Mouse (Mus musculus): ENCODE results near the gene Kcnj8. TPM values are rescaled to one million over a fixed set of nuclear protein-coding genes. Genes with fewer than 3 reads are reported as not detected.
A peak's percentile ranks its signal among the peaks of the same experiment; 100 is the strongest.

The Kcnj8 gene
- 0.70 and 2.4 TPM in 2 replicates for polyA plus RNA-seq (2016; fragmentation: Nextera tagmentation; extraction: Ambion mirVana)

DNA sequence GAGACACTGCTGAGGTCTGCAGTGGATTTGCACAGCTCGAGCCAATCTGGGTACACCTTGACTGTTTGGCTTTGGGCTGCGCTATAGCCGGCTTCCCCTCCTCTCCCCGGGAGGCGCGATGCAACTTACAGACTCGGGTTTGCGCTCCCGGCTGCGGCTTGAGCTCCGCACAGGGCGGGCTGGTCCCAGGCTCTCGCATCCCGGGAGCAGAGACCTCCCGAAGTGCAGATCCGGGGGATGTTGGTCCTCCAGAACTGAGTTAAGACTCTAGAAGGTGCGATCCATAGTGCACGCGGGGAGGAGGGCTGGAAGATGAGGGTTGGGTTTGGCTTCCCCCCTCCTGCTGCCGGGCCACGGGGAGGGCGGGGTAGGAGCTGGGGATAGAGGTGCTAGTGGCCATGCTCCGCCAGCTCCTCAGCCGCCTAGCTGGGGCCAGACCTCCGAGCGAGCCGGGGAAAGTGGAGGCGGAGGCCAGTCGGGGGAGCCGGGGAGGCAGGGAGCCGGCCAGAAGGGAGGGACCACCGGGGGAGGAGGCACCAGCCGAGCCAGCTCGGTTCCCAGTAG lies at the start of gene Kcnj8:
Gene Kcnj8 (minus strand): TSS at position 560 of the 564 bp plus-strand sequence.
- Histone ChIP-seq H3K27me3 (ENCODE audit: insufficient read depth, poor library complexity, severe bottlenecking) (peaks cover 71% of the 10 kb centered on the region), H3K4me3 (peak within 1 kb of the TSS; percentile 57), H3K27ac (peak within 1 kb of the TSS; percentile 62; the same call in 1 of the 2 replicates), H3K36me3 (no peaks in the 10 kb centered on the region), H3K9me3 (no peaks in the 10 kb centered on the region), H3K4me1 (replicated peaks) (peaks cover 20% of the 10 kb centered on the region)
- DNase-seq (ENCODE audit: low spot score): peak; percentile 77
- 1% methylated on average over 34 of the region's 34 CpGs for WGBS

DNA sequence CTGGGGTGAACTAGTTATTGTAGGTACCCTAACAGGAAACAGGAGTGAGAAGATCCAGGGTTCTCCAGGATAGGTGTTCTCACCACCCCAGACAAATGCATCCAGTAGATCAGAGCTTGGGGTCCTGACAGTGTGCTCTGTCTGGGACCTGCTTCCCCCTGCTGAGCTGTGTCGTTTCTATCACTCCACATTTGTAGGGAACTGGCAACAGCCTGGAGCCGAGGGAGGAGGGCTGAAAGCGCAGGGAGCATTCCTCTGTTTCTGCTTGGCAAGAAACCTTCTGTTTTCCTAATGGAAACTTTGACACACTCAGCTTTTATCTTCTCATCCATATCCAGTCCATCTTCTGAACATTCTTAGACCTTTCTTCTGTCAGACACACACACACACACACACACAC lies 45.2 kb upstream of the Kcnj8 start:
- no peaks in the 10 kb centered on the region for H3K4me1 ChIP-seq (replicated peaks)
- H3K36me3 ChIP-seq: no peaks in the 10 kb centered on the region
- DNase-seq (ENCODE audit: low spot score): no peak
- no peak overlapping the region for H3K27ac ChIP-seq
- H3K27me3 ChIP-seq (ENCODE audit: insufficient read depth, poor library complexity, severe bottlenecking): no peaks in the 10 kb centered on the region
- 38% methylated on average over 3 of the region's 3 CpGs for WGBS
- H3K9me3 ChIP-seq: no peaks in the 10 kb centered on the region
- no peak overlapping the region for H3K4me3 ChIP-seq

DNA sequence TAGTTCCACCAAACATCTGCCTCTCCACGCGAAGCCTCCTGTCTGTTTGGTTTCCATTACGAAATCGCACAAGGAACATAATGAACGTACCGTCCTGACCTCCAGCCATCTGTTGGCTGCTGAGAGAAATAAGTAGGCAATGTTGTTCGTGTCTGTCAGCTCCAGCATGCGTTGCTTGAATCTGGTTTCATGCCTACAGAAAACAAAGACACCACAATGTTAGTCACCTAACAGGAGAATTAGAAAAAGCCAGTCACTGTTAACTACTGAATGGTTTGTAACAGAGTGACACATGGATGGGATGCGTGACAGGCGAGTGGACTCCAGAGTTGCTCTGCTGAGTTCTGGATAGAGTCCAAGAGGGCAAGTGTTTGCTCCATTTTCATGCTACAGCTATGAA lies 42.9 kb upstream of the Kcnj8 start:
- Histone ChIP-seq H3K27ac (no peak overlapping the region), H3K36me3 (no peaks in the 10 kb centered on the region), H3K4me3 (no peak overlapping the region), H3K27me3 (ENCODE audit: insufficient read depth, poor library complexity, severe bottlenecking) (no peaks in the 10 kb centered on the region), H3K4me1 (replicated peaks) (no peaks in the 10 kb centered on the region), H3K9me3 (no peaks in the 10 kb centered on the region)
- no peak for DNase-seq (ENCODE audit: low spot score)
- WGBS: 83% methylated on average over 10 of the region's 10 CpGs

- H3K4me3 ChIP-seq: no peak overlapping the region
- WGBS: 86% methylated on average over 8 of the region's 8 CpGs
- no peaks in the 10 kb centered on the region for H3K27me3 ChIP-seq (ENCODE audit: insufficient read depth, poor library complexity, severe bottlenecking)
- H3K36me3 ChIP-seq: no peaks in the 10 kb centered on the region
- H3K27ac ChIP-seq: no peak overlapping the region
- no peaks in the 10 kb centered on the region for H3K9me3 ChIP-seq
- no peak for DNase-seq (ENCODE audit: low spot score)
- H3K4me1 ChIP-seq (replicated peaks): no peaks in the 10 kb centered on the region
Observed at GRCm38 (mm10) chr6:142612366-142612765, 41.0 kb upstream of the Kcnj8 start.

- no peak for DNase-seq (ENCODE audit: low spot score)
Observed at GRCm38 (mm10) chr6:142609401-142610373, 38.3 kb upstream of the Kcnj8 start.

GRCm38 (mm10) chr6:142607080-142607479 lies 35.7 kb upstream of the Kcnj8 start:
- Histone ChIP-seq H3K9me3 (no peaks in the 10 kb centered on the region), H3K4me3 (no peak overlapping the region), H3K4me1 (replicated peaks) (peaks cover 4% of the 10 kb centered on the region; the same call in 1 of the 2 replicates), H3K36me3 (no peaks in the 10 kb centered on the region), H3K27me3 (ENCODE audit: insufficient read depth, poor library complexity, severe bottlenecking) (no peaks in the 10 kb centered on the region), H3K27ac (no peak overlapping the region)
- DNase-seq (ENCODE audit: low spot score): no peak
- WGBS: 71% methylated on average over 7 of the region's 7 CpGs

More at GRCm38 (mm10) chr6:142609401-142610373, 38.3 kb upstream of the Kcnj8 start:
- no peaks in the 10 kb centered on the region for H3K4me1 ChIP-seq (replicated peaks)
- H3K27me3 ChIP-seq (ENCODE audit: insufficient read depth, poor library complexity, severe bottlenecking): no peaks in the 10 kb centered on the region
- H3K9me3 ChIP-seq: no peaks in the 10 kb centered on the region
- no peak overlapping the region for H3K27ac ChIP-seq
- whole genome bisulfite sequencing: 67% methylated on average over 9 of the region's 9 CpGs
- no peaks in the 10 kb centered on the region for H3K36me3 ChIP-seq
- no peak overlapping the region for H3K4me3 ChIP-seq

DNA sequence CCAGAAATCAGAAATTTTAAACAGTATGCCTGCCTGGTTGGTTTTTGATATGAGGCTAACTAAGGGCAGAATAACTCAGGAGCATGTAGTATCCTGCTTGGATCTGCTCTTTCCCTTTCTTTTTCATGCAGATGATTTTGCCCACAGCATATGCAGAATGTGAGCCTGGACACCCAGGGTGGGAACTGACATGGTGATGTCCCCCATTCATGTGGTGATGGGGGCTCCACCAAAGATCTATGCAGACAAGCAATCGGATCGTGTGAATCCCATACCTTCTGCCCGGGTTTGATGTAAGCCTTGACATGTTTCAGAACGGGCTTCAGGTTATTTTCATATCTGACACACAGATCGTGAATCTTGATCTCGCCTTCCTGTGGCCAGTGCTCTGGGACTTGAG lies 31.4 kb upstream of the Kcnj8 start:
- Histone ChIP-seq H3K36me3 (no peaks in the 10 kb centered on the region), H3K27ac (no peak overlapping the region), H3K4me1 (replicated peaks) (peaks cover 4% of the 10 kb centered on the region; the same call in 1 of the 2 replicates), H3K27me3 (ENCODE audit: insufficient read depth, poor library complexity, severe bottlenecking) (no peaks in the 10 kb centered on the region), H3K4me3 (no peak overlapping the region), H3K9me3 (no peaks in the 10 kb centered on the region)
- 63% methylated on average over 6 of the region's 6 CpGs for WGBS
- no peak for DNase-seq (ENCODE audit: low spot score)

DNA sequence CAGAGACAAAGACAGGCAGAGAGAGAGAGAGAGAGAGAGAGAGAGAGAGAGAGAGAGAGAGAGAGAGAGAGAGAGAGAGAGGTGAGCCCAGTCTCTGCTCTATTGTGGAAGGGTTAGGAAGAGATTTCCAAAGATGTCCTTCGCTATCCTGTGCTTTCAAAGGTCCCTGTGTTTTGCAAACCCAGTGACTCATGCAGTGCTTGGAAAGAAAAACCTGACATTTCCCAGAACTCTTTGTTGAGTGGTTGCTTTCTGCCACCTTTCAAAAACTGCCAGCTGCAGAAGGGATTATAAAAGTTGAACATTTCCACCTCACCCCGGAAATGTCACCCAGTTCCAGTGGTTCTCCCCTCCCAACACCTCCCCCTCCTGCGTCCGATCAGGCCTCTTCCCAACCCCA lies 7.4 kb upstream of the Kcnj8 start:
- no peaks in the 10 kb centered on the region for H3K9me3 ChIP-seq
- DNase-seq (ENCODE audit: low spot score): no peak
- peaks cover 3% of the 10 kb centered on the region; the same call in 1 of the 2 replicates for H3K27me3 ChIP-seq (ENCODE audit: insufficient read depth, poor library complexity, severe bottlenecking)
- H3K27ac ChIP-seq: no peak overlapping the region
- H3K4me1 ChIP-seq (replicated peaks): no peaks in the 10 kb centered on the region
- 78% methylated on average over 4 of the region's 4 CpGs for WGBS
- H3K4me3 ChIP-seq: no peak overlapping the region
- no peaks in the 10 kb centered on the region for H3K36me3 ChIP-seq

DNA sequence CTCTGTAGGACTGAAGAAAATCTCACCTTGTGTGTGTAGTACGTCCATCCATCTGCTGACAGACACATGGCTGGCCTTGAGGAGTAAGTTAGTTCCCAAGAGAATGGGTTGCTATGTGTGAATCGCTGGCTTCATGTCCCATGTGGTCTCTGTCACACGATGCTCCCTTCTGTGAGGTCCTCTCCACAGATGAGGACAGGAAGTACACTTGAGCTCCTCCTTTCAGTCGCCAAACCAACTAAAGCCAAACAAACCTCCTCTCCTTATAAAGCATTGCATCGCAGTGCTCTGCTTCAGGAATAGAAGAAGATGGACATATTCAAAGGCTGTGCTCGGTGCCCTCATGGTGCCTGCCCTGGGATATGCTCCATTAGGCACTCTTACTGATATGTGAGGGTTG lies 6.4 kb upstream of the Kcnj8 start:
- Histone ChIP-seq H3K36me3 (no peaks in the 10 kb centered on the region), H3K27ac (no peak overlapping the region), H3K4me1 (replicated peaks) (no peaks in the 10 kb centered on the region), H3K4me3 (no peak overlapping the region), H3K9me3 (no peaks in the 10 kb centered on the region), H3K27me3 (ENCODE audit: insufficient read depth, poor library complexity, severe bottlenecking) (peaks cover 12% of the 10 kb centered on the region)
- DNase-seq (ENCODE audit: low spot score): no peak
- WGBS: 85% methylated on average over 6 of the region's 6 CpGs

DNA sequence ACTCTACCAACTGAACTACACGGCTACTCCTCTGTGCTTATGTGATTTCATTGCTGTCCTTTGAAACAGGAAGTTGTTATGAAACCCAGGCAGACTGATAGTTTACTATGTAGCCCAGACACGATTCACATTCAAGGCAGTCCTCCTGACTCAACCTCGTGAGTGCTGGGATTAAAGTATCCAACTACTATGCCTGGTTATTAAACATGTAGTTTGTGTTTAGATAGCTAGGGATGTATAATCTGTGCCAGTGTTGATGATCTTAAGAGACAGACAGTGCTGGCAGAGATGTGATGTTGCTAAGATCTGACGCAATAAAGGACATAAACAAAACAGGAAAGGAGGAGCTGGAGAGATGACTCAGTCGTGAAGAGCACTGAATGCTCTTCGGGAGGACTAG lies 1.5 kb upstream of the Kcnj8 start:
- 65% methylated on average over 6 of the region's 6 CpGs for WGBS

DNA sequence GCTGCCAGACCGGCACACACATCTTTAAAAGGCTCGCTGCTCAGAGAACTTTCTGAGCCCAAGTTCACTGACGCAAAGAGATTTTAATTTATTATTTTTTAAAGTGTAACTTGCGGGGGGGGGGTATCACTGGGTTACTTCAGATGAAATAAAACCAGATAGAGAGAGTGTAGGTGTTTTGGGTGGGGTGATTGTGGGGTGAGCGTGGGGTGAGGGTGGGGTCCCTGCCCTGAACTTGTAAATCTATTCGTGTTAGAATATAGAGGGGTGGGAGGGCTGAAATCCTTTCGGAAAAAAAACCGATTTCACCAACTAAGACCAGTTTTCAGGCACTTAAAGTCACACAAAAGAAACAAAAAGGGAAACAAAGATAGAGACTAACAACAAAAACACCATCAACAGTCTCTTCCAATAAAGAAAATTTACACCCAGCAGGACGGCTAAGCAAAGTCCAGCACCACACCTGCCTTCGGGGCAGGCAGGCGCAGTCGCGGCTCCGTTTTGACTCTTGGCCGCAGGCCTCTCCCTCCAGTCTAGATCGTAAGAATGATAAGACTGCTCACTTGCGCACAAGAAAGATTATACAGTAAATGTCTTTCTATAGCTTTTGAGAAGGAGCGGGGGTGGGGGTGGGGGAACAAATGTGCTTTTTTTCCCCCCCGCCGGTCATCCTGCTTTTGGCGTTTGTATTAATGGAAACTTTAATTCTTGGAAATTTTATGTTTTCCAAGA lies 381 bp upstream of the Kcnj8 start:
- DNase-seq (ENCODE audit: low spot score): peak; percentile 26
- peaks cover 71% of the 10 kb centered on the region for H3K27me3 ChIP-seq (ENCODE audit: insufficient read depth, poor library complexity, severe bottlenecking)
- peaks cover 20% of the 10 kb centered on the region for H3K4me1 ChIP-seq (replicated peaks)
- no peaks in the 10 kb centered on the region for H3K9me3 ChIP-seq
- H3K27ac ChIP-seq: peak overlapping the region; percentile 62; the same call in 1 of the 2 replicates
- WGBS: 4% methylated on average over 21 of the region's 21 CpGs
- H3K4me3 ChIP-seq: peak overlapping the region; percentile 57
- H3K36me3 ChIP-seq: no peaks in the 10 kb centered on the region

More for the DNA sequence above, 1.5 kb upstream of the Kcnj8 start:
- Histone ChIP-seq H3K9me3 (no peaks in the 10 kb centered on the region), H3K27ac (no peak overlapping the region), H3K36me3 (no peaks in the 10 kb centered on the region), H3K4me3 (no peak overlapping the region), H3K4me1 (replicated peaks) (peaks cover 20% of the 10 kb centered on the region), H3K27me3 (ENCODE audit: insufficient read depth, poor library complexity, severe bottlenecking) (peaks cover 61% of the 10 kb centered on the region)
- no peak for DNase-seq (ENCODE audit: low spot score)

DNA sequence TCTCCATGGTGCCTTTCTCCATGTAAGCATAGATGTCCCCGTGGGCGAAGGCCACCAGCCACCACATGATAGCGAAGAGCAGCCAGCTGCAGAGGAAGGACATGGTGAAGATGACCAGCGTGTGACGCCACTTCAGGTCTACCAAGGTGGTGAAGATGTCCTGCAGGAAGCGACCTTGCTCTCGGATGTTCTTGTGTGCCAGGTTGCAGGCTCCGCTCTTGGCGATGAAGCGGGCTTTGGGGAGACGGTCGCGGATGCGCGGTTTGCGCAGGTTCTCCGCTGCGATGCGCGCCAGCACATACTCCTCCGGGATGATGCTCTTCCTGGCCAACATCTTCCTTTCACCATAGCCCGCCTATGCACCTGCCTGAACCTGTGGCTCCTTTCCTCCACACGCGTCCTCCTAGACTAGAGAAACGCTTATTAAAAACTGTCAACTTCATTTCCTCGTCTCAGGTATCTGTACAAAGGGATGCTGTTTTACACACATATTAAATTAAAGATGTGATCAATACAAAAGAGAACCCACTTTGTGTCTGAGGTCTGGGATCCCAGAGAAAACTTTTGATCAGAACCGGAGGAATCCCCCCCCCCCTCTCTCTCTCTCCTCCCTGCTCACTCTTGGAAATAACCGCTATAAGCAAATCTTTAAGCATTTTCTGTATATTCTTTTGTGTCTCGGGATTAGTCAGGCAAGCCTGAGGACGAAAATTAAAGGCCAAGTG lies 1.2 kb downstream of the Kcnj8 start:
- Histone ChIP-seq H3K4me1 (replicated peaks) (peaks cover 20% of the 10 kb centered on the region), H3K27me3 (ENCODE audit: insufficient read depth, poor library complexity, severe bottlenecking) (peaks cover 78% of the 10 kb centered on the region), H3K9me3 (no peaks in the 10 kb centered on the region), H3K27ac (no peak overlapping the region), H3K4me3 (peak overlapping the region; percentile 57), H3K36me3 (no peaks in the 10 kb centered on the region)
- WGBS: 7% methylated on average over 30 of the region's 30 CpGs
- peak; percentile 34 for DNase-seq (ENCODE audit: low spot score)

All from hindbrain, embryonic 10.5 days (tissue).